Mouse (Mus musculus) urinary bladder, postnatal 4 days (tissue): ENCODE data around the gene Polr3e.

ENCODE experiments used
- DNase-seq, 2 experiments: peaks; one replicate each; pipeline ENCODE4 v3.0.0; 2021 to 2022; ENCODE audit warnings: low spot score in 2 of 2

The Polr3e gene

DNA sequence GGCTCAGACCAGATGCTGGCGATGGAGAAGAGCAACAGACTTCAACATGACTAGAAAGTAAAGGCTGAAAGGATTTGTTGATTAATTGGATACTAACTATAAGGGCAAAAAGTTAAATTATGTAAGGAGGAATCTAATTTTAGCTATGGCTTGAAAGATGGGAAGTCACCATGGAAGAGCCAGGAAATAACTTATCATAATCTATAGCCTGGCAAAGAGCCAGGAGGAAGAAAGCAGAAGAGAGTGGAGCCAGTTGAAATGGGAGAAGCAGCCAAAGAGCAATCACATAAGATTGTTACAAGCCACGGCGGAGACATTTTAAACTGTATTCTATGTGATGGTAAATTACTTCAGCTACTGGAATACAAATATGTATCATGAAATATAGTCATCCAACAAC lies 56.5 kb downstream of the Polr3e start:
- DNase-seq, result no peak

DNA sequence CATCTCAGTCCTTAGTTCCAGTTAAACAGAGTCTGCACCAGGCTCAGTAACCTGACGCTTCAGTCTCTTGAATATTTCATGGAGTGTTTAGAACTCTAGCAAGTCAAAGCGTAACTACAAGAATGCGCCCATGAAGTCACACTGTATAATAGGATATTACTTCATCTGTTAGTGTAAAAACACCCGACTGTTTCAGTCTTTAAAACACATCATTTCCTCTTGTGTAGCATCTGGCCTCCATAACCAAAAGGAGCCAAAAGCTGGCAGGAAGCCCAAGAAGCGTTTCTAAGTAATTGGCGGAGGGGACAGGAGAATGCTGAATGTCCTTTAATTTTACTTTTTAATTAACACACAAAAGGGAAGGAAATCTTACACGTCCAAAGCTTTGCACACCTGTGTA lies 59.5 kb downstream of the Polr3e start:
- no peak for DNase-seq

DNA sequence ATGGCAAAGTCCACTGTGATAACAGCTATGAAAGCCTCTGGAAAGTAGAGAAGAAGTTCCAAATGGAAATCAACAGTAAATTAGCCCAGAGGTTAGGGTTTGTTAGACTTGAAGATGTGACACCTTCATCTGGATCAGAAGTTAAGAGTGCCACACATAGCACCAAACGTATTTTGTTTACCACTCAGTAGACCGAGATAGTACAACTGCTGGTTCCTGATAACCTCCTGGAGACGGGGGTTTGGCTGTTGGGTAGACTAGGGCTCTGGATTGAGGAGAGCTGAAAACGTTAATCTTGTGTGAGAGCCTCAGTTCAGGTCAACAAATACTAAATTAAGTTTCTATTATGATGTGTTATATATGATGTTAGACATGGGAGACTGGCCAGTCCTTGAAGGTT lies 62.5 kb downstream of the Polr3e start:
- no peak for DNase-seq

- DNase-seq, result peak; percentile 21 to 64
These were observed 63.7 kb downstream of the Polr3e start for GRCm38 (mm10) chr7:120980931-120981924.

DNA sequence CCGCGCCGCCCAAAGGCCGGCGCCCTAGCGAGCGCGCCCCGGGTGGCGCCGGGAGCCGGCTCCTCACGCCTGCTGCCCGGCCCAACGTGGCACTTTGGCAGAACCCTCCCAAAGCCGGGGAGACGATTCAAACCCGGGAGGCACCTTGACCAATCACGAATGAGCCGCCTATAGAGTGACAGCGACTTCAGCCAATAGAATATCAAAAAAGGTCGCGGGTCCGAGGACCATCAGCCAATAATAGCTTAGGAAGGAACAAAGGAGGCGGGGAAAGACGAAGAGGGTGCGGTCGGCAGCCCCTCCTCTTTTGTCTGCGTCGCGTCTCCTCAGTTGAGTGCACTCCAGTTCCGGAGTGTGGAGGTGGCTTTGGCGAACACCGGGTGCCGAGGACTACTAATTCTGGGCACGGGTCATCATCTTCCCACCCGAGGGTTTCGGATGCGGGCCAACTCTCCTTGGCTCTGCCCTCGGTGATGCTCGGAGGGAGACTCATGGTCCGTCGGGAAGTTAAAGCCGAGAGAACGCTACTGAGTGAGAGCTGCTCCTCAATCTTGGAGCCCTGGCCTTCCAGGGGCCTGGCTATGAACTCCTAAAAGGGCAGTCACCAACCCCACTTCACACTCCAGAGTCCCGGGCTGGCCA lies 64.8 kb downstream of the Polr3e start, which contains the start of the genes Cdr2 and Mfsd13b:
Cdr2 (minus strand) TSS at position 113 of the 642 bp plus-strand sequence.
Mfsd13b (plus strand) TSS at position 310 of the 642 bp plus-strand sequence.
- peak; percentile 92 to 94 for DNase-seq

DNA sequence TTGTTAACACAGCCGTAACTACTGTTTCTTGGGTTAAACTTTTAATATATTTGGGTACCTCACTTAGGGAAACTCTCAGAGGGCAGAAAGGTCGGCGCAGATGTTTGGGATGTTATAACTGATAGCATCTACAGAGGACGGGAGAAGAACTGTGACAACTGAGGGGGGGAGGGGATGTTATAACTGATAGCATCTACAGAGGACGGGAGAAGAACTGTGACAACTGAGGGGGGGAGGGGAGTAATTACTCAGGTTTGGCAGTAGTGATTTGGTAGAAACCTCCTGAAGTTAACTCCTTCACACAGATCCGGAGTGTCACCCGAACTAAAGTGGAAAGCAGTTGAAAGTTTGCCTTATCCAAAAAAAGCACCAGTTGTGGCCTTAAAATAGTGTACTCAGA lies 65.4 kb downstream of the Polr3e start:
- no peak for DNase-seq

DNA sequence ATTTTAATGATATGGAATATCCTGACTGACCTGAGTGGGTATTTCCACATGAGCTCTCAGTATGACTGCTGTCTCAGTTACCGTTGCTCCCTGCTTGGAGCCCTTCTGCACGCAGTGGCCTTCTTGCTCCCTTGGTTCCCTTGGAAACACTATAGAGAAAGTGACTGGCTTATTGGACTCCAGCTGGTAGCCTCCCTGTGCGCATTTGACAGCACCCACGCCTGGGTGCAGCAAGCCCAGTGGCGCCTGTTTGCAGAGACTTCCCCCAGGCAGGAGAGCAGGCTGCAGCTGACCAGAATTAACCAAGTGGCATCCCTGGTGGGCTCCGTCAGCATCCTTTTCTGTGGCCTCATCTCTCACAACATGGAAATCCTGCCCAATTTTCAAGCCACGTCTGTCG lies 73.6 kb downstream of the Polr3e start:
- DNase-seq, result no peak
